Mouse (Mus musculus) adrenal gland, adult 8-10 months (tissue): Measurements from ENCODE around the gene Dnajc8. TPM values are rescaled to one million over a fixed set of nuclear protein-coding genes. Genes with fewer than 3 reads are reported as not detected.

Source experiments
- DNase-seq: peaks from one replicate; pipeline ENCODE4 v3.0.0; 2022
- total RNA-seq, 4 experiments: library from RNA; stranded (reverse); gene quantifications; 2 replicates each; pipeline ENCODE4 v1.2.4; 2022

The Dnajc8 gene
- total RNA-seq: 100 to 1,000 TPM in 2 of 4 experiments, 10 to 100 TPM in 2; 92.6 to 121 (median 106) TPM

- peak; percentile 91 for DNase-seq
These were observed at the start of gene Dnajc8 for GRCm38 (mm10) chr4:132535406-132536121. Dnajc8 (plus strand) TSS chr4:132535550.

GRCm38 (mm10) chr4:132488521-132488920 lies 46.8 kb upstream of the Dnajc8 start:
- DNase-seq: no peak

GRCm38 (mm10) chr4:132488976-132489375 lies 46.4 kb upstream of the Dnajc8 start:
- DNase-seq: no peak

- no peak for DNase-seq
These were observed 44.9 kb upstream of the Dnajc8 start for GRCm38 (mm10) chr4:132490273-132491010.

GRCm38 (mm10) chr4:132491057-132491456 lies 44.3 kb upstream of the Dnajc8 start:
- DNase-seq: no peak

GRCm38 (mm10) chr4:132491748-132492147 lies 43.6 kb upstream of the Dnajc8 start:
- DNase-seq: peak; percentile 72

GRCm38 (mm10) chr4:132492178-132493060 lies 42.9 kb upstream of the Dnajc8 start:
- DNase-seq: no peak

GRCm38 (mm10) chr4:132494271-132494918 lies 41.0 kb upstream of the Dnajc8 start:
- no peak for DNase-seq

- DNase-seq: no peak
These were observed 33.7 kb upstream of the Dnajc8 start for GRCm38 (mm10) chr4:132501639-132502038.

- DNase-seq: no peak
These were observed 32.0 kb upstream of the Dnajc8 start for GRCm38 (mm10) chr4:132503344-132503743.

- DNase-seq: no peak
These were observed 30.2 kb upstream of the Dnajc8 start for GRCm38 (mm10) chr4:132505034-132505738.

GRCm38 (mm10) chr4:132505800-132506199 lies 29.6 kb upstream of the Dnajc8 start:
- DNase-seq: no peak

GRCm38 (mm10) chr4:132506250-132506649 lies 29.1 kb upstream of the Dnajc8 start:
- DNase-seq: no peak

GRCm38 (mm10) chr4:132507210-132507609 lies 28.1 kb upstream of the Dnajc8 start:
- DNase-seq: no peak

- peak; percentile 79 for DNase-seq
These were observed 25.6 kb upstream of the Dnajc8 start for GRCm38 (mm10) chr4:132509621-132510296.

GRCm38 (mm10) chr4:132510352-132510798 lies 25.0 kb upstream of the Dnajc8 start, which contains the start of gene Sesn2:
Sesn2 (minus strand) TSS chr4:132510501.
- peak; percentile 98 for DNase-seq

- DNase-seq: no peak
These were observed 23.3 kb upstream of the Dnajc8 start for GRCm38 (mm10) chr4:132512080-132512479.

GRCm38 (mm10) chr4:132513395-132514273 lies 21.7 kb upstream of the Dnajc8 start:
- DNase-seq: peak; percentile 39

GRCm38 (mm10) chr4:132514555-132515135 lies 20.7 kb upstream of the Dnajc8 start:
- DNase-seq: peak; percentile 70
